Mouse (Mus musculus) myocyte (in vitro differentiated cells): ENCODE data around the gene Shf.

Experiments used
- CEBPB ChIP-seq: IDR thresholded peaks from 2 replicates; pipeline ENCODE4 v1.6.1; 2011; ENCODE audit warnings: mild to moderate bottlenecking, moderate library complexity; ENCODE audit not compliant: poor library complexity, insufficient read depth, severe bottlenecking
- E2F4 ChIP-seq: IDR thresholded peaks from one replicate; pipeline ENCODE4 v1.6.1; 2011; ENCODE audit warnings: mild to moderate bottlenecking, control low read depth, moderate library complexity; ENCODE audit not compliant: insufficient read depth
- MAX ChIP-seq: IDR thresholded peaks from one replicate; pipeline ENCODE4 v1.6.1; 2011; ENCODE audit warnings: low read depth, mild to moderate bottlenecking, control low read depth
- MYOG ChIP-seq, 3 experiments: IDR thresholded peaks; one replicate each; pipeline ENCODE4 v1.6.1; 2011; ENCODE audit warnings: control low read depth in 2 of 3, low read depth in 2 of 3, mild to moderate bottlenecking in 2 of 3; ENCODE audit not compliant: insufficient read length in 2 of 3, control insufficient read depth in 1 of 3, insufficient read depth in 1 of 3
- POLR2A ChIP-seq: IDR thresholded peaks from one replicate; pipeline ENCODE4 v1.6.1; 2011; ENCODE audit warnings: low read depth, mild to moderate bottlenecking, control low read depth, moderate library complexity; ENCODE audit not compliant: insufficient read length
- POLR2AphosphoS2 ChIP-seq: IDR thresholded peaks from one replicate; pipeline ENCODE4 v1.6.1; 2011; ENCODE audit warnings: low read depth, control low read depth; ENCODE audit not compliant: insufficient read length
- REST ChIP-seq: IDR thresholded peaks from one replicate; pipeline ENCODE4 v1.6.1; 2011; ENCODE audit warnings: mild to moderate bottlenecking, control low read depth, moderate library complexity; ENCODE audit not compliant: insufficient read depth, insufficient read length
- SRF ChIP-seq: IDR thresholded peaks from one replicate; pipeline ENCODE4 v1.6.1; 2011; ENCODE audit warnings: low read depth; ENCODE audit not compliant: control insufficient read depth, insufficient read length
- TCF12 ChIP-seq: IDR thresholded peaks from one replicate; pipeline ENCODE4 v1.6.1; 2011; ENCODE audit warnings: mild to moderate bottlenecking, control low read depth; ENCODE audit not compliant: poor library complexity, insufficient read depth, severe bottlenecking
- TCF3 ChIP-seq: IDR thresholded peaks from one replicate; pipeline ENCODE4 v1.6.1; 2011; ENCODE audit warnings: low read depth, control low read depth; ENCODE audit not compliant: insufficient read length
- USF1 ChIP-seq: IDR thresholded peaks from one replicate; pipeline ENCODE4 v1.6.1; 2011; ENCODE audit warnings: low read depth, mild to moderate bottlenecking, control low read depth, moderate library complexity

- TF ChIP-seq TCF3 (no peak), E2F4 (no peak), MAX (no peak), USF1 (no peak), POLR2A (no peak), POLR2AphosphoS2 (no peak), MYOG (IDR thresholded peaks at IDR 0.05; ENCODE audit: control insufficient read depth in 1 of 3, insufficient read depth in 1 of 3, insufficient read length in 2 of 3, low read depth in 2 of 3) (no peak), CEBPB (no peak), REST (no peak), TCF12 (no peak), SRF (no peak)
These were observed 4.5 kb downstream of the Shf start for GRCm38 (mm10) chr2:122364352-122364944.
